Mouse (Mus musculus) hindbrain, embryonic 10.5 days (tissue): ENCODE results near the gene Cpa3. TPM values are rescaled to one million over a fixed set of nuclear protein-coding genes. Genes with fewer than 3 reads are reported as not detected.

Experiments used
- DNase-seq: peaks from one replicate; pipeline ENCODE4 v3.0.0-alpha.2; 2017; ENCODE audit warnings: low spot score
- H3K27ac ChIP-seq: fragments of 300-500 bp; sonication (generic); 2 replicates; pipeline ENCODE4 v1.5.1; 2016; ENCODE audit warnings: mild to moderate bottlenecking, moderate library complexity
- H3K27me3 ChIP-seq: fragments of 300-500 bp; sonication (generic); 2 replicates; pipeline ENCODE4 v1.6.1; 2016; ENCODE audit warnings: mild to moderate bottlenecking; ENCODE audit not compliant: poor library complexity, insufficient read depth, severe bottlenecking
- H3K36me3 ChIP-seq: fragments of 300-500 bp; sonication (generic); 2 replicates; pipeline ENCODE4 v1.6.1; 2016; ENCODE audit warnings: mild to moderate bottlenecking, moderate library complexity
- H3K4me1 ChIP-seq: fragments of 300-500 bp; sonication (generic); replicated peaks from 2 replicates; pipeline ENCODE4 v1.6.1; 2016; ENCODE audit warnings: mild to moderate bottlenecking
- H3K4me3 ChIP-seq: fragments of 300-500 bp; sonication (generic); 2 replicates; pipeline ENCODE4 v1.5.1; 2016; ENCODE audit warnings: mild to moderate bottlenecking, moderate library complexity
- H3K9me3 ChIP-seq: fragments of 300-500 bp; sonication (generic); 2 replicates; pipeline ENCODE4 v1.6.1; 2016; ENCODE audit warnings: mild to moderate bottlenecking, moderate library complexity
- WGBS: fragments of 180-500 bp; shearing (Covaris S2); methylation state at CpG from one replicate; pipeline ENCODE4 v1.1.7; 2016; 5-methylcytosine and 5-hydroxymethylcytosine counted together
- polyA plus RNA-seq: library from polyadenylated mRNA; unstranded; fragments of >200 nt; fragmentation: Nextera tagmentation; extraction: Ambion mirVana; gene quantifications from 2 replicates; pipeline ENCODE4 v1.2.1, GENCODE M21; 2016

Gene Cpa3
- polyA plus RNA-seq, result not detected in 2 replicates

DNA sequence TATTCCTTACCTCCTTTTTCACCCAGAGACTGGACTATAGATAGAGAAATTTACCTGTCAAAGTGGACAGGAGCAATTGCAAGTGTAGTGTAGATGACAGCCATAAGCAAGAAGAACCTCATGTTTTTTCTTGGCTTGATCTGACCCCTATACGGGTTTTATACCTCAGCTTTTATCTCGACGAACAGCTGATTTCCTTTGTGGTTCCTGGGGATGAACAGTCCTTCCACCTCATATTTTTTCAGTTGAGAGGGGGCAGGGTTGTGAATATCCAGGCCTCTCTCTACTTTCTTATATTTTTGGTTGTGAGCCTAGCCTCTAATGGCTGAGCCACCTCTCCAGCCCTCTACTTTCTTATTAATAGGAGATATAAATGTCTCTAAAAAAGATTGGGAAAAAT is at the start of gene Cpa3:
Gene Cpa3, minus strand, starts transcription at position 132 of the 400 bp plus-strand sequence.
- WGBS, result 89% methylated on average over 3 of the region's 3 CpGs
- Histone ChIP-seq H3K36me3 (no peaks in the 10 kb centered on the region), H3K27me3 (no peaks in the 10 kb centered on the region), H3K4me1 (no peaks in the 10 kb centered on the region), H3K27ac (no peak within 1 kb of the TSS), H3K4me3 (no peak within 1 kb of the TSS), H3K9me3 (no peaks in the 10 kb centered on the region)
- DNase-seq, result no peak

DNA sequence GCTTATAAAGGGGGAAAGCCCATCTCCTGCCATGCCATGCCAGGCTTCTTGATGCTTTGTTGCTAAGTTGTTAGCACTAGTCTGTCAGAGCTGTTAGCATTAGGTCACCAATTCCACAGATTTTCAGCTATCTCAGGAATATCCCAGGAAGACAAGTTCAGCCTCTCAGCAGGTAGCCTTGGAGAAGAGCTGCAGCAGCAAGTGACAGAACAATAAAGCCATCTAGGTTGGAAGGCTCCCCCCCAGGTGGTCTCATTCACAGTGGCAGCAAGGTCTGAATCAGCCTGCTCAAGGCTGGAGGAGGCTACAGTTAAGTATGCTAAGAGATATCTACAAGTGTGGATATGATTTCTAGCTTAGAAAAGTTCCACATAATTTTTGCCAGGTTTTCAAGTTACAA is 49.4 kb upstream of the Cpa3 start:
- no peak overlapping the region for H3K4me3 ChIP-seq
- H3K27ac ChIP-seq, result no peak overlapping the region
- H3K36me3 ChIP-seq, result no peaks in the 10 kb centered on the region
- no peaks in the 10 kb centered on the region for H3K27me3 ChIP-seq
- H3K9me3 ChIP-seq, result no peaks in the 10 kb centered on the region
- H3K4me1 ChIP-seq, result no peaks in the 10 kb centered on the region
- no peak for DNase-seq

GRCm38 (mm10) chr3:20288761-20289160 is 46.8 kb upstream of the Cpa3 start:
- H3K9me3 ChIP-seq, result no peaks in the 10 kb centered on the region
- H3K36me3 ChIP-seq, result no peaks in the 10 kb centered on the region
- 91% methylated on average over 2 of the region's 2 CpGs for WGBS
- H3K4me1 ChIP-seq, result no peaks in the 10 kb centered on the region
- no peak for DNase-seq
- no peak overlapping the region for H3K27ac ChIP-seq
- H3K4me3 ChIP-seq, result no peak overlapping the region
- H3K27me3 ChIP-seq, result no peaks in the 10 kb centered on the region

DNA sequence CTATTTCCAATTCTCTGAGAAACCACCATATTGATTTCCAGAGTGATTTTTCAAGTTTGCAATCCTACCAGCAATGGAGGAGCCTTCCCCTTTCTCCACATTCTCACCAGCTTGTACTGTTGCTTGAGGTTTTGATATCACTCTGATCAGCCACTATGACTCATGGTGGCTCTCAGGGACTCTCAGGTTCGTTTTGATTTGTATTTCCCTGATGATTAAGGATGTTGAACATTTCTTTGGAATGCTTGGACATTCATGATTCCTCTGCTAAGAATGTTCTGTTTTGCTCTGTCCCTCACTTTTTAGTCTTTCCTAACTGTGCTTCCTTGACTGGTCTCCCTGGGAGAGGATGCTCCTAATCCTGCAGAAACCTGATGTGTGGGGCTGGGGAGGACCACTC is 39.8 kb upstream of the Cpa3 start:
- WGBS, result 65% methylated on average over 1 of the region's 1 CpGs

GRCm38 (mm10) chr3:20275633-20276032 is 33.7 kb upstream of the Cpa3 start, which contains the start of gene Cpb1:
Gene Cpb1 (minus strand): TSS chr3:20275733.
- H3K27ac ChIP-seq, result no peak within 1 kb of the TSS
- H3K4me1 ChIP-seq, result no peaks in the 10 kb centered on the region
- no peaks in the 10 kb centered on the region for H3K27me3 ChIP-seq
- 90% methylated on average over 3 of the region's 3 CpGs for WGBS
- H3K9me3 ChIP-seq, result no peaks in the 10 kb centered on the region
- no peaks in the 10 kb centered on the region for H3K36me3 ChIP-seq
- DNase-seq, result no peak
- H3K4me3 ChIP-seq, result no peak within 1 kb of the TSS

More for the DNA sequence above, 39.8 kb upstream of the Cpa3 start:
- Histone ChIP-seq H3K4me1 (no peaks in the 10 kb centered on the region), H3K4me3 (no peak overlapping the region), H3K27ac (no peak overlapping the region), H3K9me3 (no peaks in the 10 kb centered on the region), H3K36me3 (no peaks in the 10 kb centered on the region), H3K27me3 (no peaks in the 10 kb centered on the region)
- no peak for DNase-seq

- 51% methylated on average over 9 of the region's 9 CpGs for WGBS
- no peak overlapping the region for H3K27ac ChIP-seq
- H3K4me1 ChIP-seq, result no peaks in the 10 kb centered on the region
- H3K27me3 ChIP-seq, result no peaks in the 10 kb centered on the region
- no peaks in the 10 kb centered on the region for H3K9me3 ChIP-seq
- DNase-seq, result peak; percentile 4
- H3K36me3 ChIP-seq, result no peaks in the 10 kb centered on the region
- no peak overlapping the region for H3K4me3 ChIP-seq
Observed at GRCm38 (mm10) chr3:20254566-20255479, 12.8 kb upstream of the Cpa3 start.

GRCm38 (mm10) chr3:20243913-20244312 is 1.9 kb upstream of the Cpa3 start:
- no peaks in the 10 kb centered on the region for H3K36me3 ChIP-seq
- H3K4me3 ChIP-seq, result no peak overlapping the region
- H3K4me1 ChIP-seq, result no peaks in the 10 kb centered on the region
- no peaks in the 10 kb centered on the region for H3K9me3 ChIP-seq
- no peak for DNase-seq
- no peaks in the 10 kb centered on the region for H3K27me3 ChIP-seq
- WGBS, result 87% methylated on average over 1 of the region's 1 CpGs
- no peak overlapping the region for H3K27ac ChIP-seq

GRCm38 (mm10) chr3:20239741-20240140 is 2.2 kb downstream of the Cpa3 start:
- H3K27ac ChIP-seq, result no peak overlapping the region

GRCm38 (mm10) chr3:20236965-20237364 is 5.0 kb downstream of the Cpa3 start:
- no peak overlapping the region for H3K4me3 ChIP-seq
- WGBS, result 96% methylated on average over 1 of the region's 1 CpGs

More at GRCm38 (mm10) chr3:20239741-20240140, 2.2 kb downstream of the Cpa3 start:
- Histone ChIP-seq H3K27me3 (no peaks in the 10 kb centered on the region), H3K4me3 (no peak overlapping the region), H3K9me3 (no peaks in the 10 kb centered on the region), H3K4me1 (no peaks in the 10 kb centered on the region), H3K36me3 (no peaks in the 10 kb centered on the region)
- DNase-seq, result no peak
- 90% methylated on average over 3 of the region's 3 CpGs for WGBS

DNA sequence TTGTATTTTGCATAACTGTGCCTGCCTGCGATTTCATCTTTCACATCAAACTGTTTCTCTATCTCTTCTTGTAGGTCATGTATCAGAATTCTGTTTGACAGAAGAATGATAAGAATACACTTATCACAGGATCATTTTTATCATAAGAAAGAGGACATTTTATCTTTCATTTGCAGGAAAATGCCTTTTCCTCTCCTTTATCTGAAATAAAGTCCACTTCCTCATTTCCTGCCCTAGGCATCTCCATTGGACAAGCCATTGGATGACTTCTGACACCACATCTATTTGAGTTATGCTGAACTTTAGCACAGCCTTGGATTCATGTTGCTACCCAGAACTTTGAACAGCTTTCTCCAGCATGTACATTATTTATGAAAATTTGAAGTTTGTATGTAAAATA is 13.0 kb downstream of the Cpa3 start:
- 86% methylated on average over 1 of the region's 1 CpGs for WGBS
- H3K9me3 ChIP-seq, result no peaks in the 10 kb centered on the region
- no peaks in the 10 kb centered on the region for H3K4me1 ChIP-seq
- no peak overlapping the region for H3K27ac ChIP-seq
- no peaks in the 10 kb centered on the region for H3K27me3 ChIP-seq
- no peak for DNase-seq
- H3K36me3 ChIP-seq, result no peaks in the 10 kb centered on the region
- no peak overlapping the region for H3K4me3 ChIP-seq

More at GRCm38 (mm10) chr3:20236965-20237364, 5.0 kb downstream of the Cpa3 start:
- DNase-seq, result no peak
- no peak overlapping the region for H3K27ac ChIP-seq
- H3K9me3 ChIP-seq, result no peaks in the 10 kb centered on the region
- H3K27me3 ChIP-seq, result no peaks in the 10 kb centered on the region
- H3K36me3 ChIP-seq, result no peaks in the 10 kb centered on the region
- no peaks in the 10 kb centered on the region for H3K4me1 ChIP-seq

- no peak overlapping the region for H3K4me3 ChIP-seq
- H3K9me3 ChIP-seq, result no peaks in the 10 kb centered on the region
Observed at GRCm38 (mm10) chr3:20225429-20225828, 16.6 kb downstream of the Cpa3 start.

GRCm38 (mm10) chr3:20222926-20223698 is 18.9 kb downstream of the Cpa3 start:
- H3K4me3 ChIP-seq, result no peak overlapping the region

More at GRCm38 (mm10) chr3:20225429-20225828, 16.6 kb downstream of the Cpa3 start:
- no peak overlapping the region for H3K27ac ChIP-seq
- 86% methylated on average over 2 of the region's 2 CpGs for WGBS
- H3K36me3 ChIP-seq, result no peaks in the 10 kb centered on the region
- no peaks in the 10 kb centered on the region for H3K27me3 ChIP-seq
- no peaks in the 10 kb centered on the region for H3K4me1 ChIP-seq
- no peak for DNase-seq

DNA sequence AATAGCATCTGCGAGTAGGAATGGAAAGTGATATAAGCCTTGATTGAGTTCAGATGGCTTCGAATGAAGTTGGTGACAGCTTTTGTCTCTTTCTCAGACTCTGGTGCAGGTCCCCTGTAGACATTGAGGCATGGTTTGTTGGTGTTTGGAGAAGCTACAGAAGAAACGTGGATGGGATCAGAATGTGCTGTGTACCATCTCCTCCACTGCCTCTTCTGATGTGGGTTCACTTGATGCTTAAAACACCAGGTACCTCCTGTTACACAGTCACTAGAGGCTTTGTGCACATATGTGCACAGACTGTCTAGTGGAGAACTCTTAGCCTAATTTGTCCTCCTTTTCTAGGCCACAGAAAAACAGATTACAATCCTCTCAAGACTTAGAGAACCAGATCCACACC is 19.8 kb downstream of the Cpa3 start:
- 77% methylated on average over 3 of the region's 3 CpGs for WGBS
- H3K27me3 ChIP-seq, result no peaks in the 10 kb centered on the region
- no peak overlapping the region for H3K27ac ChIP-seq
- H3K36me3 ChIP-seq, result no peaks in the 10 kb centered on the region
- DNase-seq, result no peak
- no peaks in the 10 kb centered on the region for H3K4me1 ChIP-seq
- H3K4me3 ChIP-seq, result no peak overlapping the region
- no peaks in the 10 kb centered on the region for H3K9me3 ChIP-seq

More at GRCm38 (mm10) chr3:20222926-20223698, 18.9 kb downstream of the Cpa3 start:
- Histone ChIP-seq H3K9me3 (no peaks in the 10 kb centered on the region), H3K4me1 (no peaks in the 10 kb centered on the region), H3K27me3 (no peaks in the 10 kb centered on the region), H3K36me3 (no peaks in the 10 kb centered on the region), H3K27ac (no peak overlapping the region)
- whole genome bisulfite sequencing, result 89% methylated on average over 9 of the region's 9 CpGs
- no peak for DNase-seq
